Mouse (Mus musculus) retina, embryonic 14.5 days (tissue): ENCODE data around the gene Olfr640.
A peak's percentile ranks its signal among the peaks of the same experiment; 100 is the strongest.

Source experiments
- DNase-seq: peaks from one replicate; pipeline ENCODE4 v3.0.0-alpha.2; 2015; ENCODE audit warnings: low spot score

Olfr640 gene

GRCm38 (mm10) chr7:104025473-104025872, at the start of gene Olfr640:
Olfr640 (minus strand) TSS chr7:104025573.
- DNase-seq = no peak

GRCm38 (mm10) chr7:104071769-104072168, 46.4 kb upstream of the Olfr640 start, which contains the start of gene Olfr644:
Olfr644 (minus strand) TSS chr7:104071869.
- DNase-seq = peak; percentile 3

- DNase-seq = no peak
Observed at GRCm38 (mm10) chr7:104061345-104061744, 36.0 kb upstream of the Olfr640 start, which contains the start of gene 4930516K23Rik. 4930516K23Rik (minus strand) TSS chr7:104061445.

DNA sequence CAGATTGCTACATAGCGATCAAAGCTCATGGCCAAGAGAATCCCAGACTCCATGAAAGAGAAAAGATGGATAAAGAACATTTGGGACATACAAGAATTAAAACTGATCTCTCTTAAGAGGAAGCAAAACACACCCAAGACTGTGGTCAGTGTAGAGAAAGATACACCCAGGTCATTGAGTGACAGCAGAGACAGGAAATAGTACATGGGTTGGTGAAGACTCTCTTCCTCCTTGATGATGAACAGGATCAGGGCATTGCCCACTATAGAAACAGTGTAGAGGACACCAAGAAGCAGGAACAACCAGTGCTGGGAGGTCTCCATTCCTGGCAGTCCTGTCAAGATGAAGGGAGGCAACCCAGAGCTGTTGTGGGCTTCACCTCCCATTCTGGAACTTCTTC, 33.8 kb upstream of the Olfr640 start:
- DNase-seq = no peak

- no peak for DNase-seq
Observed at GRCm38 (mm10) chr7:104052566-104052965, 27.2 kb upstream of the Olfr640 start, which contains the start of gene Olfr642. Olfr642 (minus strand) TSS chr7:104052666.

- DNase-seq = no peak
Observed at GRCm38 (mm10) chr7:104050745-104051144, 25.4 kb upstream of the Olfr640 start.

GRCm38 (mm10) chr7:104035145-104035544, 9.8 kb upstream of the Olfr640 start, which contains the start of gene Olfr641:
Olfr641 (plus strand) TSS chr7:104035445.
- DNase-seq = no peak

DNA sequence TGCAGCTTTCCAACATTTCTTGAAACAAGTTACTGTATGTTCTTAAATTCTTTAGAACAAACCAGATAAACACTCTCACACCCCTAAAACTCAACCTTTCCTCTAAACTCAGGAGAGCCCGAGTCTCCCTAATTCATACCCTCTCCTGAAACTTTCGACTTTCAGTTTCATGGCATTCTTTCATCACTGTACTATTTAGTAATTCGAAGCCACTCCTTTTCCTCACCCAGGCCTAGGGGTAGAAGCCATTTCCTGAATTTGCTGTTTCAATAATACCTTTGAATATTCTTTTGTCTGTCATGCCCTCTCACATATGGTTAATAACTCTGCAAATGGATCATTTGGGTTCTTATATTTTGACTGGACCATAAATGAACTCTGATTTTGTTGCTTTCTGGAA, 1.6 kb upstream of the Olfr640 start:
- DNase-seq = no peak

GRCm38 (mm10) chr7:104021651-104022050, 3.7 kb downstream of the Olfr640 start:
- no peak for DNase-seq

DNA sequence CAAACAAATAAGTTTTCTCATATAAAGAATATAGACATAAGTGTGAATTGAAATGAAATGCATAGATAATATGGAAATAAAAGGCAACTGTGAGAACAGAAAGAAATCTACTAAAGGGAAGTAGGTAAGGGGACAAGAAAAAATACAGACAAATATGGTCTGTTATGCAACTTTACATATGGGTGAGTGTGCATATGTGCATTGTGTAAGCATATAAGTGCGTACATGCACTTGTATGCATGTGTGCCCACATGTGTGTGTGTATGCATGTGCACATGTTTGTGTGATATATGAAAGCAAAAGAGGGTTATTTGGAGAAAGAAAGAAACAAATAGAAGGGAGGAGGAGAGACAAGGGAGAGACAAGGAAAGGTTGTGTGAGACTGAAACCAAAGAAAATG, 6.4 kb downstream of the Olfr640 start:
- DNase-seq = no peak

GRCm38 (mm10) chr7:104017203-104017602, 8.2 kb downstream of the Olfr640 start, which contains the start of gene Olfr639:
Olfr639 (minus strand) TSS chr7:104017303.
- no peak for DNase-seq

DNA sequence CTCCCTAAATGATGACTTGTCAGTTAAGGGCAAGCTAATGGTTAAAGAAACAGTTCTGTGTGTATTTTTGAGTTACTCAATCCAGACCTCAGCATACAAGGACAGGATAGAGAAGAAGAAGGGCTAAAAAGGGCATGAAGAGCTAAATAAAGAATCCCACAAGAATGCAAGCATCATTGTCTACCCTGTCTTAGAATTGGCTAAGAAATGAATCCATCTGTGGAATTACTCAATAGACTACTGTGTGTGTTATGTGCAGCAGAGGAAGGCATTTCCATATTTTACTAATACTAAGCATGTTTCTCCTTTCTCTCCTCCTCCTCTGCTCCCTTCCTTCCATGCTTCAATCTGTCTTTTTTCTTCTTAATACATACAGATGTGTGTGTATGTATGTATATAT, 26.2 kb downstream of the Olfr640 start:
- DNase-seq = no peak

DNA sequence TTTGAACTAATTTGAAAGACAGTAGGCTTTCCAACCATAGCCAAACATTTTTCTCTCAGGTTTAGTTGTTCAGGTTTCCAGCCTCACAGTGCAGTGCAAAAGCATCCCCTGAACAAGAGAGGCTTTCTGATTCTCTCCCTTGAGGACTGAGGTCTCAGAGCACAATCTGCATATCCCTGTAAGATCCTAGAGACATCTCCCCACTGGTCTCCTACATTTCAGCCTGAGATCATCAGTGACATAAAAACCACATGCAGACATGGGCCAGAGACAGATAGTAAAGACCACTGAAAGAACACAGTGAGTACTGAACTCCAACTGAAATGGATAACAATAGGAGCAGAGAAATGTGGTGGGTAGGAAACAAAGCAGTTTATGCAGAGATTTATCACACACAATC, 26.9 kb downstream of the Olfr640 start, which contains the start of gene Olfr638:
Gene Olfr638 (plus strand): TSS at position 301 of the 400 bp plus-strand sequence.
- no peak for DNase-seq

- DNase-seq = no peak
Observed at GRCm38 (mm10) chr7:103971782-103972181, 53.6 kb downstream of the Olfr640 start.

- no peak for DNase-seq
Observed at GRCm38 (mm10) chr7:103970852-103971251, 54.5 kb downstream of the Olfr640 start, which contains the start of gene Olfr635. Olfr635 (plus strand) TSS chr7:103971152.
